Mouse (Mus musculus): ENCODE measurements around the gene Notch2. TPM values are rescaled to one million over a fixed set of nuclear protein-coding genes. Genes with fewer than 3 reads are reported as not detected.

Notch2 gene
- polyA plus RNA-seq, 1 experiment from 2014 or later = 10.6 TPM

GRCm38 (mm10) chr3:98003558-98003957 is 9.8 kb upstream of the Notch2 start:
- Histone ChIP-seq H3K9me3 (ENCODE audit: control insufficient read depth, low read length) (no peaks in the 10 kb centered on the region), H3K27me3 (ENCODE audit: control insufficient read depth, insufficient read depth, low read length) (no peaks in the 10 kb centered on the region), H3K36me3 (ENCODE audit: control insufficient read depth, insufficient read depth, low read length) (no peaks in the 10 kb centered on the region), H3K9ac (ENCODE audit: low read length) (no peak overlapping the region), H3K4me1 (replicated peaks; ENCODE audit: control insufficient read depth, insufficient read depth) (no peaks in the 10 kb centered on the region), H3K4me3 (ENCODE audit: low read depth, low read length) (no peak overlapping the region), H3K27ac (replicated peaks) (no peak overlapping the region), H3K4me2 (replicated peaks; ENCODE audit: low read depth) (no peak overlapping the region)
- no peak for TF ChIP-seq EP300 (optimal IDR thresholded peaks at IDR 0.05)
- no peak for TF ChIP-seq CTCF (IDR thresholded peaks at IDR 0.05; ENCODE audit: low read depth)
- ATAC-seq (ENCODE audit: low FRiP score, low TSS enrichment) = no peak
- WGBS = 76% methylated on average over 4 of the region's 4 CpGs
- DNase-seq (ENCODE audit: low spot score) = no peak

GRCm38 (mm10) chr3:98004231-98004630 is 9.1 kb upstream of the Notch2 start:
- 67% methylated on average over 3 of the region's 3 CpGs for WGBS
- Histone ChIP-seq H3K27ac (replicated peaks) (no peak overlapping the region), H3K27me3 (ENCODE audit: control insufficient read depth, insufficient read depth, low read length) (no peaks in the 10 kb centered on the region), H3K4me2 (replicated peaks; ENCODE audit: low read depth) (no peak overlapping the region), H3K4me1 (replicated peaks; ENCODE audit: control insufficient read depth, insufficient read depth) (no peaks in the 10 kb centered on the region), H3K4me3 (ENCODE audit: low read depth, low read length) (no peak overlapping the region), H3K36me3 (ENCODE audit: control insufficient read depth, insufficient read depth, low read length) (no peaks in the 10 kb centered on the region), H3K9me3 (ENCODE audit: control insufficient read depth, low read length) (no peaks in the 10 kb centered on the region), H3K9ac (ENCODE audit: low read length) (no peak overlapping the region)
- DNase-seq (ENCODE audit: low spot score) (no peak), ATAC-seq (ENCODE audit: low FRiP score, low TSS enrichment) (no peak)
- no peak for TF ChIP-seq EP300 (optimal IDR thresholded peaks at IDR 0.05)
- TF ChIP-seq CTCF (IDR thresholded peaks at IDR 0.05; ENCODE audit: low read depth) = no peak

- WGBS = 78% methylated on average over 5 of the region's 5 CpGs
- Histone ChIP-seq H3K27ac (replicated peaks) (no peak overlapping the region), H3K9ac (ENCODE audit: low read length) (no peak overlapping the region), H3K27me3 (ENCODE audit: control insufficient read depth, insufficient read depth, low read length) (no peaks in the 10 kb centered on the region), H3K9me3 (ENCODE audit: control insufficient read depth, low read length) (no peaks in the 10 kb centered on the region), H3K36me3 (ENCODE audit: control insufficient read depth, insufficient read depth, low read length) (no peaks in the 10 kb centered on the region), H3K4me3 (ENCODE audit: low read depth, low read length) (no peak overlapping the region), H3K4me2 (replicated peaks; ENCODE audit: low read depth) (no peak overlapping the region), H3K4me1 (replicated peaks; ENCODE audit: control insufficient read depth, insufficient read depth) (no peaks in the 10 kb centered on the region)
- DNase-seq (ENCODE audit: low spot score) = no peak
- TF ChIP-seq CTCF (IDR thresholded peaks at IDR 0.05; ENCODE audit: low read depth) (no peak), EP300 (optimal IDR thresholded peaks at IDR 0.05) (no peak)
- no peak for ATAC-seq (ENCODE audit: low FRiP score, low TSS enrichment)
These were observed 8.0 kb upstream of the Notch2 start for GRCm38 (mm10) chr3:98005306-98005705.

GRCm38 (mm10) chr3:98006046-98006691 is 7.2 kb upstream of the Notch2 start:
- no peak overlapping the region for H3K4me3 ChIP-seq (ENCODE audit: low read depth, low read length)
- no peaks in the 10 kb centered on the region for H3K4me1 ChIP-seq (replicated peaks; ENCODE audit: control insufficient read depth, insufficient read depth)
- H3K4me2 ChIP-seq (replicated peaks; ENCODE audit: low read depth) = no peak overlapping the region
- H3K36me3 ChIP-seq (ENCODE audit: control insufficient read depth, insufficient read depth, low read length) = no peaks in the 10 kb centered on the region
- H3K9ac ChIP-seq (ENCODE audit: low read length) = no peak overlapping the region
- no peak for DNase-seq (ENCODE audit: low spot score)
- WGBS = 70% methylated on average over 8 of the region's 8 CpGs
- H3K9me3 ChIP-seq (ENCODE audit: control insufficient read depth, low read length) = no peaks in the 10 kb centered on the region
- no peaks in the 10 kb centered on the region for H3K27me3 ChIP-seq (ENCODE audit: control insufficient read depth, insufficient read depth, low read length)
- ATAC-seq (ENCODE audit: low FRiP score, low TSS enrichment) = no peak
- no peak overlapping the region for H3K27ac ChIP-seq (replicated peaks)
- no peak for TF ChIP-seq EP300 (optimal IDR thresholded peaks at IDR 0.05)
- no peak for TF ChIP-seq CTCF (IDR thresholded peaks at IDR 0.05; ENCODE audit: low read depth)

GRCm38 (mm10) chr3:98006973-98007372 is 6.4 kb upstream of the Notch2 start:
- no peak for ATAC-seq (ENCODE audit: low FRiP score, low TSS enrichment)
- Histone ChIP-seq H3K9me3 (ENCODE audit: control insufficient read depth, low read length) (no peaks in the 10 kb centered on the region), H3K36me3 (ENCODE audit: control insufficient read depth, insufficient read depth, low read length) (no peaks in the 10 kb centered on the region), H3K9ac (ENCODE audit: low read length) (no peak overlapping the region), H3K4me2 (replicated peaks; ENCODE audit: low read depth) (no peak overlapping the region), H3K27me3 (ENCODE audit: control insufficient read depth, insufficient read depth, low read length) (no peaks in the 10 kb centered on the region), H3K4me3 (ENCODE audit: low read depth, low read length) (no peak overlapping the region), H3K27ac (replicated peaks) (no peak overlapping the region), H3K4me1 (replicated peaks; ENCODE audit: control insufficient read depth, insufficient read depth) (no peaks in the 10 kb centered on the region)
- DNase-seq (ENCODE audit: low spot score) = no peak
- WGBS = 75% methylated on average over 5 of the region's 5 CpGs
- TF ChIP-seq CTCF (IDR thresholded peaks at IDR 0.05; ENCODE audit: low read depth) = no peak
- no peak for TF ChIP-seq EP300 (optimal IDR thresholded peaks at IDR 0.05)

- 69% methylated on average over 6 of the region's 6 CpGs for WGBS
- no peaks in the 10 kb centered on the region for H3K9me3 ChIP-seq (ENCODE audit: control insufficient read depth, low read length)
- no peak for ATAC-seq (ENCODE audit: low FRiP score, low TSS enrichment)
- no peaks in the 10 kb centered on the region for H3K36me3 ChIP-seq (ENCODE audit: control insufficient read depth, insufficient read depth, low read length)
- TF ChIP-seq CTCF (IDR thresholded peaks at IDR 0.05; ENCODE audit: low read depth) (no peak), EP300 (optimal IDR thresholded peaks at IDR 0.05) (no peak)
- no peak overlapping the region for H3K27ac ChIP-seq (replicated peaks)
- H3K4me2 ChIP-seq (replicated peaks; ENCODE audit: low read depth) = no peak overlapping the region
- no peak for DNase-seq (ENCODE audit: low spot score)
- H3K4me1 ChIP-seq (replicated peaks; ENCODE audit: control insufficient read depth, insufficient read depth) = no peaks in the 10 kb centered on the region
- no peaks in the 10 kb centered on the region for H3K27me3 ChIP-seq (ENCODE audit: control insufficient read depth, insufficient read depth, low read length)
- H3K4me3 ChIP-seq (ENCODE audit: low read depth, low read length) = no peak overlapping the region
- H3K9ac ChIP-seq (ENCODE audit: low read length) = no peak overlapping the region
These were observed 5.2 kb upstream of the Notch2 start for GRCm38 (mm10) chr3:98008143-98008542.

All from stomach, postnatal 0 days (tissue).